Mouse (Mus musculus) layer of hippocampus, adult 2 months (tissue): ENCODE measurements at regions not wholly inside any gene's neighbourhood (a gene's known extent, or its start where the extent isn't known, plus 50 kb on each side); places are given as distances from the start of the nearest gene placed in this dataset.

ENCODE experiments used
- DNase-seq, 2 experiments: peaks; one replicate each; pipeline ENCODE4 v3.0.0; 2022; ENCODE audit warnings: low spot score in 2 of 2
- H3K27ac ChIP-seq: fragments of 200-600 bp; 2 replicates; pipeline ENCODE4 v1.8.1; 2022
- H3K4me3 ChIP-seq: fragments of 200-600 bp; 2 replicates; pipeline ENCODE4 v1.8.1; 2022; ENCODE audit warnings: mild to moderate bottlenecking
- CTCF ChIP-seq: fragments of 200-600 bp; conservative IDR thresholded peaks from 2 replicates; pipeline ENCODE4 v1.8.1; 2022; ENCODE audit warnings: antibody characterized with exemption, mild to moderate bottlenecking, moderate library complexity

DNA sequence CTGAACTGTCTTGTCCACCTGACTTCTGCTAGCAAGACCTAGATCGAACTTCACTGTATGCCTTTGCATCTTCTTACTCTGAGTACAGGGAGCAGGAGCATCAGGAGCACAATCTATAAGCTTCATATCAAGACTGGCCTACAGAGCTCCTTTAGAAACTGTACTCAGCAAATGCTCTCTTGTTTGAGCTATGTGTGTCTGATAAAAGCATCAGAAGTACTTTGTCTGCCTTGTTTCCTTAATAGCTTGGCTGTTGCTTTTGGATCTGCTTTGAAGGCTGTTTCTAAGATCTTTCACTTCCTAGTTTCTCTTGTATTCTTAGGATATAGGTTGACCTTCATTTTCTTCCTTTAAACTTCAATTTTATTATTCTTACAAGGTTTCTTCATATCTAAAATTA lies 175.3 kb upstream of the Cypt12 start:
- TF ChIP-seq CTCF, result no peak
- DNase-seq, result no peak
- H3K27ac ChIP-seq, result no peak overlapping the region
- H3K4me3 ChIP-seq, result no peak overlapping the region

DNA sequence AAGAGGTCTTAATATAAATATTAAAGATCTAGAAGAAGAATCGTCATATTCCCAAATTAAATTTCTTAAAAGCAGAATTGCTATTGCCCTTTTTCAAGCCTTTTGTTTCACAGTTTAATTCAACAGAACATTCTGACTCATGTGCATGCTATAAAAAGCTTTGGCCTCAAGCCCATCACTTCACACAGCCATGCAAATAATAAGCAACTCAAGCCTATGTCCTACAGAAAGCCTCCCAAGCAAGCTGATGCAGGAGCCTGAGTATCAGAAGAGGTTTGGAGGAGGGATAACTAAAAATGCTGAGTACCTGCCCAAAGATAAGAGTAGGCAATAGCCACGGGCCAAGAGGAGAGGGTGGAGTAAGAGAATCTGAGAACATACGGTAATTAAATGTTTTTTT lies 169.1 kb upstream of the Cypt12 start:
- H3K4me3 ChIP-seq, result no peak overlapping the region
- peak overlapping the region; percentile 58; the same call in 1 of the 2 replicates for H3K27ac ChIP-seq
- no peak for TF ChIP-seq CTCF
- DNase-seq, result no peak

DNA sequence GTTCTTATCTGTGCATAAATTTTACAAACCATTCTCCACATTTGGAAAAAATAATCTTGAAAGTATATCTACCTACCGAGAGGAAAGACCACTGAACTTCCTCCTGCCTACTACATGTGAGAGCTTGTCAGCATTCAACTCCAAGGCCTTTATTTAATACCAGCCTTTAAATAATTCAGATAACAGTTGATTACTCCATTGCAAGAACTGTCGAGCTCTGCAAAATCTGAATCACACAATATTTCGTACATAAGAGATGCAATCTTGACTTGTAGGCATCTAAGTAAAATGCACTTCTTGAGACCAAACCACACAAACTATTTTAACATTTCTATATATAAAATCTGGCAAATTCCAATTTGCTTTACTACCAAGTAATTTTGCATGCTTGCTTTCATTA lies 164.1 kb upstream of the Cypt12 start:
- TF ChIP-seq CTCF, result no peak
- Histone ChIP-seq H3K4me3 (no peak overlapping the region), H3K27ac (peak overlapping the region; percentile 96; the same call in 1 of the 2 replicates)
- no peak for DNase-seq

DNA sequence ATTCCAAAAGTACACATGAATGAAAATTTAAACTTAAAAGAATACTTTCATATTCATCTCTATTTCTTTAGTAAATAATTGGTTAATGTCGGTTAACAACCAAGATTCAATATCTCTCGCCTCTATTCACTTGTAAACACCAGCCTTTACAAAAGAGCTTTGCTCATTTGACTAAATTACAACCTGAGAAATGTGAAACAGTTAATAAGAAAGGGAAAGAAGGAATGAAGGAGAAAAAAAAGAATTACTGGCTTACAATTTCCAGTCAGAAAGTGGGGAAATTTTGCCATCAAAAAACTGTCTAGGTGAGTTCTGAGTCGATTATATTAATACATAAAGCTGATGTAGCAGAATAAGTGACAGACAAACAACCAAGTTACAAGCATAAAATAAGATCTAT lies 163.6 kb upstream of the Cypt12 start:
- no peak for DNase-seq
- no peak for TF ChIP-seq CTCF
- Histone ChIP-seq H3K4me3 (no peak overlapping the region), H3K27ac (peak overlapping the region; percentile 96; the same call in 1 of the 2 replicates)

DNA sequence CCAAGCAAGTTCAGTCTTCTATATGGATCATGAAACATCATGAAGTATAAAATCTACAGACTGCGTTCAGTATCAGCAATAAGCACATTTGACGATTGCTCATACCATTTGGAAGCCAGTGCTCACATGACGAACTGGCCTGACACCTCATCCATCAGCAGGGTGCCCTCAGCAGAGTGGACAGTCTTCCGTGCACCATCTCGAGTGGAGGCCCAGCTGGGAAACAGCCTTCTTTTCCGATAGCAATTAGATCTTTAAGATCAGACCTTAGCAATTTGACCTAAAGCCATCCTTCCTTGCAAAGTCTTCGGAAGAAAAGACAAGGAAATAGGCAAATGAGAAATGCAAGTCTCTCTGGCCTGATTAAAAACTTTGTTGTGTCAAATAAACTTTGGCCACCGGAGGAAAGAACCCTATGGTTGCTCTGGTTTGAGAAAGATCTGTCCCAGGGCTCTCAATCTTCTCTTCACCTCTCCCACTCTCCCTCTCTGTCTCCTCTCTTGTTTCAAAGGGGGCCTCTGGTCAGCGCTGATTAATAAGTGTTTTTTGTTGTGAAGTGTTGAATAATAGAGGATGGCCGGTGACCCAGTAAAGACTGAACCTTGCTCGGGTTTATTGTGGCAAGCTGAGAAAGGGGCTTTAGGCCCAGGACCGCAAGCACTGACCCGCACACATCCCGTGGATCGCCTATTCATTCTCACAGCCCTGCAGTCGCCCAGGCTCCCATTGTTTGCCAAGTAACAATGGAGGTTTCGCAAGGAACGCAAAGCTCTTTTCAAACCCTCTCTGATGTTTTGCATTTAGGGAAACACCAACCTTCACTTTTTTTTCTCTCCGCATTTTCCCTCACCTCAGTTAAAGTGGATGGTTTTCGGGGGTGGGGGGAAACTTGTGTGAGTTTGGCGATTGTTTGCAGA lies 162.8 kb upstream of the Cypt12 start:
- no peak for TF ChIP-seq CTCF
- peak overlapping the region; percentile 63 for H3K4me3 ChIP-seq
- peak overlapping the region; percentile 96 for H3K27ac ChIP-seq
- DNase-seq, result no peak

DNA sequence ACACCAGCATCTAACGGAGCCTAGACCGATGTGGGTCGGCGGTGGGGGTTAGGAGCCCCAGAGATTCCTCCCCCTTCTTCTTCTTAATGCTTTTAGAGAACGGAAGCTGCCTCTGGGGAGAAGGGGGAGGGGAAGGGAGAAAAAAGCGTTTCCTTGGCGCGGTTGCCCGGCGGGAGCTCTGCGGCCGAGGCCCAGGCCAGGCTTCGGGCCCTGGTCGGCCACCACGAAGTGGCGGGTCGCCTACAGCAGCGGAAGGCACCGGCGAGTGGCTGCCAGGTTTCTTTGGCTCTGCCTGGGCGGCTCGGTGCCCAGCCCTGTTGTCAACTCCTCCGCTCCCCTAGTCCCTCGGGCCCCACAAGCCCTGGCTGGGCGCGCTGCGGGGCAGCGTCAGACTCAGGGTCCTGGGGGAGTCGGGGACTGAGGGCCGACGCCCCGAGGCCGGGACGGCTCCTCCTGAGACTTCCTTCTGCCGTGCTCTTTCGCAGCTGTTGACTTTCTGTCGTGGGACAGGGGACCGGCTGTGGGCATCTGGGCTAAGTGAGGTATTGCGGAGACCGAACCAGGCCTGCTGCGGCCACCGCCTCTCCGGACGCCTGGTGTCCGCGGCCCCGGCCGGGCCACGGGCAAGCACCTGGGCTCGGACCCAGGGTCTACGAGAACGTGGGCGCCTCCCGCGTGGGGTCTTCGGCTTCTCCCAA lies 162.0 kb upstream of the Cypt12 start:
- no peak for TF ChIP-seq CTCF
- H3K27ac ChIP-seq, result peak overlapping the region; percentile 96

DNA sequence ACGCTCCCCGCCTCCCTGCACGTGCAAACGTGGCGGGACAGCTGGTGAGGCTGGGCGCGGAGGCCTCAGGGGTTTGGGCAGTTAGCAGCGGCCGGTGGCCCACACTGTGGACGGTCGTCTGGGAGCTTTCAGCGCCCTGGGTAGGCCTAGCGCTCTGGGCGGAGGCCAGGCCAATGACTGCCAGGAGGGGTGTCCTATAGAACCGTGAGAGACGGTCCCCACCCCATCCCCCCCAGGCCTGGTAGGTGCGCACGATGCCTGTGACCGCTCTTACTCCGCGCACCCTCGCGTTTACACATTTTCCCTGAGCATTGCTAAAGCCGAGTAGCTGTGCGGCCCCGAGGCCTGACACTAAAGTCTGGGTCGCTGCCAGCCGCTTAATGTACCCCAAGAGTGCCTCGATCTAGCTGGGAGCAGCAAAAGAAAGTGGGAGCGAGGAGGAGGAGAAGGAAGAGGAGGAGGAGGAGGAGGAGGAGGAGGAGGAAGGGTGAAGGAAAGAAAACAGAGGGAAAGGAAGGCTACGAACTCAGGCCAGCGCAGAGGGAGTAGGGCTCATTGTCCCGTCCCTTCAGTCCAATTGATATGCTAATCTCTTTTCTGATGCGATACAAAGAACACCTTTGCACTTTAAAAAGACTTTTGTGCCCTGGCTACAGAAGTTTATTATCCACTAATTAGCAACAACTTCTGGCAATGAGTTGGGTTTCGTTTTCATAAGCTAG lies 161.3 kb upstream of the Cypt12 start:
- peak overlapping the region; percentile 96 for H3K27ac ChIP-seq
- peak overlapping the region; percentile 63 for H3K4me3 ChIP-seq
- no peak for TF ChIP-seq CTCF
- no peak for DNase-seq

More for the DNA sequence above, 162.0 kb upstream of the Cypt12 start:
- H3K4me3 ChIP-seq, result peak overlapping the region; percentile 63
- DNase-seq, result peak; percentile 57

DNA sequence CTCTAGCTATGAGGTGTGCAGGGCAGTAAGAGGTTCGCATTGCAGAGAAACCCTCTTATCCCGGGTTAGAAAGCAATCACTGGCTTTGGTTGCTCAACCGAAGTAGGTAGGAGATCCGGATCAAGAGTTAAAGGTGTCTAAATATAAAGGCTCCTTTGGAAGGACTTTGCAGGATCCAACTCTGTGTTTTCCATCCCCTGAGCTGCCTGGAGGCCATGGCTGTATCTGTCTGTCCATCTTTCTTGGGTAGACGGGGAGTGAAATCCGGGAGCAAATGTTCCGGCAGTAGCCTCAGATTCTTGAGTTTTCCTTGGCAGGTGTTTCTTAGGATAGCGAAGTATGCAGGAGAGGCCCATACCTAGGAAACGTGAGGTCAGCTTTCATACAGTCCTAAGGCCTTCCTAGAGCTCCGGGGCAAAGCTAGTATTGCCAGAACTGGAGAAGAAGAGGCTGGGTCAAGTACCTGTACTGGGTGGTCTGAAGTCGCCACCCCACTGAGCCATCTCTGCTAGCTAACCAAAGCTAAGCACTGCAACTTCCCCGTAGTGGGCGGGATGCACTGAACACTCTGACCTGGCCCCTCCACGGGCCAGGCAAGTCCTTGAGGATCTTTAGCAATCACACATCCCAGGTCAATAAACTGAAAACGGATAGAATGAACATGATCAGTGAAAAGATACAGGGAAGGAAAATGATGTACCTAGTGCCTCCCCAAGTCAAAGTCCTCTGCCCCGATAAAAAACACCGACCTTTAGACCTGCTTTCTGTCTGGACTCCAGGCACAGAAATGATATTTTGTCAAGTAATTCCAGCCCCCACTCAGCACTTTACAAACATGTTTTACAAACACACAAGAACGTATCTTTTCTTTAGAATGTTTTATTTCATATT lies 160.5 kb upstream of the Cypt12 start:
- Histone ChIP-seq H3K27ac (peak overlapping the region; percentile 96), H3K4me3 (peak overlapping the region; percentile 9; the same call in 1 of the 2 replicates)
- no peak for TF ChIP-seq CTCF
- no peak for DNase-seq

DNA sequence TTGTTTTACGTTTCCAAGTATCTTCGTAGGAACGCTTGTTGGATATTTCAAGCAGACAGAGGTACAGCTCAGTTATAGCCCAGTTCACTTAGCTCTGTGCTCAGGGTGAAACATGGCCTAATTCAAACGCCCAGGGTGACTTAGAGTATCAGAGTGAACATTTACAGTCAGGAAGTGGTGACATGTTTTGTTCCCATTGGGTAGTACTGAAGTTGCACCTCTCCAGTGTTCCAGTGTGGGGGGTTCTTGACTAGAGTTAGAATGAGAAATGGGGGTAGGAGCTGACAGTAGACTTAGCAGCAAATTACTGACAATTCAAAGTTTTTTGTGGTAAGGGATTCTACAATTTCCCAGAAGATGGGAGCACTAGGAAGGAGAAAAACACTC lies 159.9 kb upstream of the Cypt12 start:
- no peak for TF ChIP-seq CTCF
- DNase-seq, result no peak
- Histone ChIP-seq H3K4me3 (no peak overlapping the region), H3K27ac (peak overlapping the region; percentile 96)

DNA sequence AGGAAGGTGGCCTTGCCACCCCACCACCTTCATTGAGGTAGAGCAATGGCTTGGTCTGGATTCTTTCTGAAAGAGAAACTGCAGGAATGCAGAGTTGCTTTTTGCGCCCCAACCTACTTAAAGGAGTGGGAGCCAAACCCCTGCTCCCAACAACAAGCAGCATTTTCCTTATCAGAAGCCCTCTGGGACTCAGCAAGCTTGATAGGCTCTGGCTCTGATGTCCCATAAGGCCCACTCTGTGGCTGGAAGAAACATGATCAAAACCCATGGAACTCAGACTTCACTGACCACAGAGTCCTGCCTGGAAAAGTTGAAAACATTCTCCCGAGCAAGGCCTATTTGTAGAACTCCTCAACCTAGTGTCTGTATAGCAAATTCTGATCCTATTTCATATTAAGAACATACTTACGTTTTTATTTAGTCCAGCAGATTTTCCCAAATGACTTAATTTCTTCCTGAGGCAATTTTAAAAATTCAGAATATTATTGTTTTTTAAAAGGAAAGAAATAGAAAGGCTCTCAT lies 159.4 kb upstream of the Cypt12 start:
- peak overlapping the region; percentile 13; the same call in 1 of the 2 replicates for H3K4me3 ChIP-seq
- no peak for DNase-seq
- H3K27ac ChIP-seq, result peak overlapping the region; percentile 96
- no peak for TF ChIP-seq CTCF

DNA sequence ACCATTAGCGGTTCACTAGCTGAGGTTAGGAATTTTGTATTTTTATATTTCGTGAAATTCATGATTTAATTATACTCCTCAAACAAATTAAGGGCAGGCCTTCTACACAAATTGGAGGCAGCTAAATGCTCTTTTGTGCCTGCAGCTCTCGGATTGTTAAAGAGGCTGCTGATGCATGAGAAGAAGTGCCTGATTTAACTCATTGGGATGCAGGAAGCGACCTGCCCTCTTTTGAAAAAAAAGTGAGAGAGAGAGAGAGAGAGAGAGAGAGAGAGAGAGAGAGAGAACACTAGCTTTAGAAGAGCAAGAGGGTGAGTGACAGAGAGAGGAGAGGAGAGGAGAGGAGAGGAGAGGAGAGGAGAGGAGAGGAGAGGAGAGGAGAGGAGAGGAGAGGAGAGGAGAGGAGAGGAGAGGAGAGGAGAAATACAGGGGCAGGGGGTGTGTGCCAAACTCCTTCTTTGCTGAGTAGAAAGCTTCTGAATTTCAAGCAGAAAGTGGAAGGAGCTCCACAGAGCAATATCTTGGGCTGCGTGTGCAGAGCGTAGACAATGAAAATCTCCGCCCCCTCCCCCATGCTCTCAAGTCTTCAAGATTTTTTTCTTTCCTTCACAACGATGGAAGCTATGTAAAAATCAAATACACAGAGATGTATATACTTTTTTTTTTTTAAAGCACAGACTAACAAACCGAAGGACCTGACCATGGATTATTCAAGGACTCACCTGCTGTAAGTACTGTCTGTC lies 158.6 kb upstream of the Cypt12 start:
- H3K4me3 ChIP-seq, result peak overlapping the region; percentile 46
- DNase-seq, result no peak
- TF ChIP-seq CTCF, result no peak

DNA sequence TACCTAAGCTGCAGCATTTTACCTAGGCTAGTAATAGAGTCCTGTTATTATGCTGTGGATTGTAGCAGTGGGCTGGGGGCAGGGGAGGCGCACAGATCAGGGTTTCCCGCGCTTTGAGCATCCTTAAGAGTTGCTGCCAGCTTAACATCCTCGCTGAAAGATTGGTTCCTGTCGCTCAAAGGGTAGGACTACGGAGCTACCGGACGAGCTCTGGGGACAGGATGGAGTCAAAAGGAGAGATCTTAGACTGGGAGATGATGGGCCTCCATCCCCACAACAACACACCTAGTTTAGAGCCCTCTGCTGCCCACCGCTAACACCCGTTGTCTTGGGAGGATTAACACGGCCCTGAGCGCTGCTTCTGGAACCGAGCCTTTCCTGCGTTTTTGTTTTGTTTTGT lies 157.9 kb upstream of the Cypt12 start:
- Histone ChIP-seq H3K4me3 (peak overlapping the region; percentile 46), H3K27ac (peak overlapping the region; percentile 73)
- no peak for TF ChIP-seq CTCF
- DNase-seq, result no peak

More for the DNA sequence above, 158.6 kb upstream of the Cypt12 start:
- H3K27ac ChIP-seq, result peak overlapping the region; percentile 96
